Mouse (Mus musculus) MEL (cell line): ENCODE results near the gene Nmi. TPM values are rescaled to one million over a fixed set of nuclear protein-coding genes. Genes with fewer than 3 reads are reported as not detected.

Experiments used
- DNase-seq: peaks from one replicate; pipeline ENCODE4 v3.0.0; 2011; ENCODE audit warnings: low read depth, low spot score
- H3K27ac ChIP-seq: 2 replicates; pipeline ENCODE4 v1.5.1; 2012; ENCODE audit warnings: low read depth, mild to moderate bottlenecking, control low read depth, low read length, moderate library complexity; ENCODE audit not compliant: control insufficient read depth
- H3K27me3 ChIP-seq, 2 experiments: fragments of 150-350 bp in 1 of 2; sonication (generic) in 1 of 2; 2 replicates each; pipeline ENCODE4 v1.6.1; 2012; ENCODE audit warnings: low read length in 2 of 2, mild to moderate bottlenecking in 2 of 2, improper control_type of control experiment in 1 of 2, moderate library complexity in 1 of 2; ENCODE audit not compliant: insufficient read depth in 2 of 2, control insufficient read depth in 1 of 2
- H3K36me3 ChIP-seq, 2 experiments: 2 replicates each; pipeline ENCODE4 v1.6.1; 2012 to 2014; ENCODE audit warnings: low read length in 2 of 2, improper control_type of control experiment in 1 of 2, inconsistent platforms in 1 of 2, mild to moderate bottlenecking in 1 of 2; ENCODE audit not compliant: insufficient read depth in 2 of 2, control insufficient read depth in 1 of 2
- H3K4me1 ChIP-seq, 2 experiments: fragments of 150-350 bp in 1 of 2; sonication (generic) in 1 of 2; 2 replicates each; pipeline ENCODE4 v1.6.1; 2012; ENCODE audit warnings: low read length in 2 of 2, improper control_type of control experiment in 1 of 2, mild to moderate bottlenecking in 1 of 2; ENCODE audit not compliant: insufficient read depth in 2 of 2, control insufficient read depth in 1 of 2
- H3K4me3 ChIP-seq, 2 experiments: fragments of 150-350 bp in 1 of 2; sonication (generic) in 1 of 2; 2 replicates each; pipeline ENCODE4 v1.5.1; 2012; ENCODE audit warnings: low read depth in 2 of 2, low read length in 2 of 2, mild to moderate bottlenecking in 2 of 2, moderate library complexity in 2 of 2, control low read depth in 1 of 2, improper control_type of control experiment in 1 of 2; ENCODE audit not compliant: control insufficient read depth in 1 of 2, insufficient read depth in 1 of 2
- H3K79me2 ChIP-seq: 2 replicates; pipeline ENCODE4 v1.6.1; 2012; ENCODE audit warnings: mild to moderate bottlenecking, low read length, moderate library complexity; ENCODE audit not compliant: control insufficient read depth, poor library complexity, insufficient read depth
- H3K9ac ChIP-seq: 2 replicates; pipeline ENCODE4 v1.6.1; 2012; ENCODE audit warnings: low read depth, mild to moderate bottlenecking, control low read depth, low read length, moderate library complexity; ENCODE audit not compliant: control insufficient read depth, poor library complexity, severe bottlenecking
- H3K9me3 ChIP-seq: fragments of 150-350 bp; sonication (generic); replicated peaks from 2 replicates; pipeline ENCODE4 v1.6.1; 2012; ENCODE audit warnings: mild to moderate bottlenecking, low read length, improper control_type of control experiment, moderate library complexity; ENCODE audit not compliant: insufficient read depth
- CHD1 ChIP-seq: IDR thresholded peaks from 2 replicates; pipeline ENCODE4 v1.6.1; 2012; ENCODE audit warnings: low read depth, mild to moderate bottlenecking, inconsistent platforms, low read length, improper control_type of control experiment
- CTCF ChIP-seq, 3 experiments: IDR thresholded peaks in 2 of 3; conservative IDR thresholded peaks in 1 of 3; 2 replicates each; pipeline ENCODE4 v1.5.1; 2011 to 2012; ENCODE audit warnings: low read length in 3 of 3, low read depth in 2 of 3, mild to moderate bottlenecking in 2 of 3, improper control_type of control experiment in 1 of 3, inconsistent platforms in 1 of 3, mixed read lengths in 1 of 3, moderate library complexity in 1 of 3; ENCODE audit not compliant: control insufficient read depth in 1 of 3, insufficient read depth in 1 of 3, poor library complexity in 1 of 3, severe bottlenecking in 1 of 3
- ELF1 ChIP-seq: IDR thresholded peaks from 2 replicates; pipeline ENCODE4 v1.6.1; 2014; ENCODE audit warnings: low read depth, mild to moderate bottlenecking, inconsistent platforms, low read length, improper control_type of control experiment, moderate library complexity
- EP300 ChIP-seq, 2 experiments: IDR thresholded peaks; 2 replicates each; pipeline ENCODE4 v1.6.1; 2011; ENCODE audit warnings: improper control_type of control experiment in 2 of 2, low read length in 2 of 2, low read depth in 1 of 2, mild to moderate bottlenecking in 1 of 2
- ETS1 ChIP-seq: IDR thresholded peaks from 2 replicates; pipeline ENCODE4 v1.6.1; 2012; ENCODE audit warnings: low read depth, mild to moderate bottlenecking, inconsistent platforms, low read length, improper control_type of control experiment, moderate library complexity
- GABPA ChIP-seq: IDR thresholded peaks from 2 replicates; pipeline ENCODE4 v1.6.1; 2012; ENCODE audit warnings: low read depth, mild to moderate bottlenecking, inconsistent platforms, low read length, improper control_type of control experiment, moderate library complexity
- GATA1 ChIP-seq: IDR thresholded peaks from 2 replicates; pipeline ENCODE4 v1.6.1; 2011; ENCODE audit warnings: low read depth, low read length, improper control_type of control experiment
- HCFC1 ChIP-seq: IDR thresholded peaks from 2 replicates; pipeline ENCODE4 v1.6.1; 2012; ENCODE audit warnings: low read depth, mild to moderate bottlenecking, inconsistent platforms, low read length, improper control_type of control experiment, moderate library complexity
- KAT2A ChIP-seq: conservative IDR thresholded peaks from 2 replicates; pipeline ENCODE4 v1.6.1; 2012; ENCODE audit warnings: low read depth, low read length, improper control_type of control experiment, inconsistent platforms
- MAX ChIP-seq: IDR thresholded peaks from 2 replicates; pipeline ENCODE4 v1.6.1; 2011; ENCODE audit warnings: low read length, improper control_type of control experiment
- MEF2A ChIP-seq: IDR thresholded peaks from 2 replicates; pipeline ENCODE4 v1.6.1; 2014; ENCODE audit warnings: low read depth, mild to moderate bottlenecking, inconsistent platforms, low read length, improper control_type of control experiment; ENCODE audit not compliant: poor library complexity, insufficient replicate concordance, severe bottlenecking; ENCODE audit errors: extremely low read depth
- MXI1 ChIP-seq: IDR thresholded peaks from 2 replicates; pipeline ENCODE4 v1.6.1; 2011; ENCODE audit warnings: mild to moderate bottlenecking, low read depth, low read length, improper control_type of control experiment
- MYB ChIP-seq: IDR thresholded peaks from 2 replicates; pipeline ENCODE4 v1.6.1; 2011; ENCODE audit warnings: mild to moderate bottlenecking, low read depth, low read length, improper control_type of control experiment
- MYC ChIP-seq: IDR thresholded peaks from 2 replicates; pipeline ENCODE4 v1.6.1; 2011; ENCODE audit warnings: low read depth, mild to moderate bottlenecking, low read length, improper control_type of control experiment, moderate library complexity
- NELFE ChIP-seq: IDR thresholded peaks from 2 replicates; pipeline ENCODE4 v1.6.1; 2011; ENCODE audit warnings: low read depth, low read length, improper control_type of control experiment
- NRF1 ChIP-seq: IDR thresholded peaks from 2 replicates; pipeline ENCODE4 v1.6.1; 2014; ENCODE audit warnings: low read depth, mild to moderate bottlenecking, inconsistent platforms, low read length, improper control_type of control experiment, moderate library complexity; ENCODE audit not compliant: poor library complexity, insufficient read depth, severe bottlenecking
- POLR2A ChIP-seq, 2 experiments: IDR thresholded peaks; 2 replicates each; pipeline ENCODE4 v1.6.1; 2011 to 2012; ENCODE audit warnings: low read length in 2 of 2, mild to moderate bottlenecking in 2 of 2, control low read depth in 1 of 2, improper control_type of control experiment in 1 of 2, low read depth in 1 of 2, moderate library complexity in 1 of 2; ENCODE audit not compliant: control insufficient read depth in 1 of 2, insufficient read depth in 1 of 2, poor library complexity in 1 of 2
- POLR2AphosphoS2 ChIP-seq: IDR thresholded peaks from 2 replicates; pipeline ENCODE4 v1.6.1; 2011; ENCODE audit warnings: low read length, improper control_type of control experiment
- POLR2AphosphoS5 ChIP-seq: IDR thresholded peaks from 2 replicates; pipeline ENCODE4 v1.6.1; 2012; ENCODE audit warnings: low read depth, borderline replicate concordance, mild to moderate bottlenecking, inconsistent platforms, low read length, moderate library complexity, mixed read lengths
- RAD21 ChIP-seq: IDR thresholded peaks from 2 replicates; pipeline ENCODE4 v1.6.1; 2011; ENCODE audit warnings: mild to moderate bottlenecking, low read depth, low read length, improper control_type of control experiment
- SIN3A ChIP-seq: IDR thresholded peaks from 2 replicates; pipeline ENCODE4 v1.6.1; 2012; ENCODE audit warnings: low read length, improper control_type of control experiment, inconsistent platforms
- SMC3 ChIP-seq: IDR thresholded peaks from 2 replicates; pipeline ENCODE4 v1.6.1; 2011; ENCODE audit warnings: low read depth, low read length, improper control_type of control experiment
- TBP ChIP-seq: IDR thresholded peaks from 2 replicates; pipeline ENCODE4 v1.8.0; 2011; ENCODE audit warnings: low read depth, low read length, improper control_type of control experiment
- TCF12 ChIP-seq: IDR thresholded peaks from 2 replicates; pipeline ENCODE4 v1.6.1; 2014; ENCODE audit warnings: low read depth, mild to moderate bottlenecking, inconsistent platforms, low read length, improper control_type of control experiment, moderate library complexity
- USF2 ChIP-seq, 2 experiments: IDR thresholded peaks; 2 replicates each; pipeline ENCODE4 v1.6.1; 2011 to 2012; ENCODE audit warnings: improper control_type of control experiment in 2 of 2, low read length in 2 of 2, borderline replicate concordance in 1 of 2, inconsistent platforms in 1 of 2, low read depth in 1 of 2, mild to moderate bottlenecking in 1 of 2; ENCODE audit not compliant: insufficient read depth in 1 of 2
- ZC3H11A ChIP-seq: IDR thresholded peaks from 2 replicates; pipeline ENCODE4 v1.6.1; 2012; ENCODE audit warnings: low read depth, mild to moderate bottlenecking, inconsistent platforms, low read length, improper control_type of control experiment
- ZMIZ1 ChIP-seq: IDR thresholded peaks from 2 replicates; pipeline ENCODE4 v1.6.1; 2012; ENCODE audit warnings: low read depth, mild to moderate bottlenecking, inconsistent platforms, low read length, improper control_type of control experiment, moderate library complexity
- polyA plus RNA-seq, 2 experiments: library from polyadenylated mRNA; stranded (reverse) in 1 of 2; unstranded in 1 of 2; fragments of >175 nt in 1 of 2; fragments of >200 nt in 1 of 2; gene quantifications; 2 replicates each; pipeline versions ENCODE4 v1.2.1 to v1.2.4; 2012; ENCODE audit warnings: low replicate concordance in 2 of 2, low read depth in 1 of 2; ENCODE audit not compliant: insufficient read length in 2 of 2, insufficient read depth in 1 of 2, missing spikeins in 1 of 2
- total RNA-seq: library from RNA; depleted of rRNA; stranded (reverse); fragments of 300-350 nt; gene quantifications from 2 replicates; pipeline ENCODE4 v1.2.3, GENCODE M21; 2012

The Nmi gene
- total and polyA plus RNA-seq, 3 experiments = 12.1 to 14.1 TPM; not detected in 1

- TF ChIP-seq ZC3H11A (no peak), MYB (no peak), CHD1 (no peak), POLR2A (IDR thresholded peaks at IDR 0.05; ENCODE audit: control insufficient read depth in 1 of 2, insufficient read depth in 1 of 2, low read depth in 1 of 2, low read length in 2 of 2, poor library complexity in 1 of 2) (no peak), MYC (no peak), POLR2AphosphoS5 (no peak), MAX (no peak), MEF2A (no peak), GABPA (no peak), HCFC1 (no peak), TCF12 (no peak), NRF1 (no peak), TBP (no peak), USF2 (IDR thresholded peaks at IDR 0.05; ENCODE audit: borderline replicate concordance in 1 of 2, insufficient read depth in 1 of 2, low read depth in 1 of 2, low read length in 2 of 2) (no peak), ETS1 (no peak), GATA1 (no peak), KAT2A (no peak)
- Histone ChIP-seq H3K36me3 (no peaks in the 10 kb centered on the region), H3K9me3 (no peaks in the 10 kb centered on the region), H3K27ac (no peak overlapping the region), H3K79me2 (no peaks in the 10 kb centered on the region), H3K27me3 (peaks cover 0 to 4% of the 10 kb centered on the region in 2 experiments; a peak in 2 of 4 replicates), H3K4me1 (no peaks in the 10 kb centered on the region), H3K4me3 (no peak overlapping the region), H3K9ac (no peak overlapping the region)
- peak; percentile 36 for DNase-seq
Observed at GRCm38 (mm10) chr2:51981630-51982029, 8.3 kb upstream of the Nmi start.

GRCm38 (mm10) chr2:51972641-51973409, 469 bp downstream of the Nmi start:
- H3K27me3 ChIP-seq = no peaks in the 10 kb centered on the region
- no peaks in the 10 kb centered on the region for H3K79me2 ChIP-seq
- peak overlapping the region; percentile 73 to 77 for H3K4me3 ChIP-seq
- TF ChIP-seq CTCF (IDR thresholded peaks at IDR 0.05 in 2 of 3, conservative IDR thresholded peaks at IDR 0.05 in 1 of 3; ENCODE audit: control insufficient read depth in 1 of 3, insufficient read depth in 1 of 3, low read depth in 2 of 3, low read length in 3 of 3, poor library complexity in 1 of 3, severe bottlenecking in 1 of 3) (no peak), ZC3H11A (0 out of 2 replicates have a peak, but pooled peaks have one; percentile 1), GATA1 (no peak), MAX (0 out of 2 replicates have a peak, but pooled peaks have one; percentile 3), POLR2A (IDR thresholded peaks at IDR 0.05; ENCODE audit: control insufficient read depth in 1 of 2, insufficient read depth in 1 of 2, low read depth in 1 of 2, low read length in 2 of 2, poor library complexity in 1 of 2) (peak; percentile 42 to 52; a peak in 2 of 4 replicates), RAD21 (no peak), MYB (no peak), SMC3 (no peak), TBP (peak; percentile 47; the same call in 1 of the 2 replicates), MXI1 (0 out of 2 replicates have a peak, but pooled peaks have one; percentile 16), HCFC1 (peak; percentile 22; the same call in 1 of the 2 replicates), EP300 (IDR thresholded peaks at IDR 0.05; ENCODE audit: low read depth in 1 of 2, low read length in 2 of 2) (no peak), ZMIZ1 (0 out of 2 replicates have a peak, but pooled peaks have one; percentile 31), POLR2AphosphoS2 (no peak), ETS1 (peak; percentile 57; the same call in 1 of the 2 replicates), ELF1 (peak; percentile 64; the same call in 1 of the 2 replicates), MYC (no peak), SIN3A (peak; percentile 10; the same call in 1 of the 2 replicates), NELFE (peak; percentile 8; the same call in 1 of the 2 replicates), POLR2AphosphoS5 (no peak)
- TF ChIP-seq, all 39 proteins: peak for 11
- peak; percentile 79 for DNase-seq
- H3K9me3 ChIP-seq = no peaks in the 10 kb centered on the region
- peaks cover 0 to 3% of the 10 kb centered on the region in 2 experiments; a peak in 1 of 4 replicates for H3K36me3 ChIP-seq
- H3K4me1 ChIP-seq = no peaks in the 10 kb centered on the region; a peak in 1 of 4 replicates
- peak overlapping the region; percentile 91 for H3K27ac ChIP-seq
- H3K9ac ChIP-seq = peak overlapping the region; percentile 81
